Mouse (Mus musculus): ENCODE measurements at regions not wholly inside any gene's neighbourhood (a gene's known extent, or its start where the extent isn't known, plus 50 kb on each side); places are given as distances from the start of the nearest gene placed in this dataset.

- TF ChIP-seq POLR2A (IDR thresholded peaks at IDR 0.05; ENCODE audit: borderline replicate concordance, extremely low read depth, low read depth, low read length) (no peak), CTCF (IDR thresholded peaks at IDR 0.05; ENCODE audit: insufficient read depth, low read length) (no peak)
These were observed 324.1 kb downstream of the Phkb start for GRCm38 (mm10) chr8:86164818-86165217.
